Mouse (Mus musculus) neural tube, embryonic 15.5 days (tissue): ENCODE measurements around the gene Chd1l. TPM values are rescaled to one million over a fixed set of nuclear protein-coding genes. Genes with fewer than 3 reads are reported as not detected.
A peak's percentile ranks its signal among the peaks of the same experiment; 100 is the strongest.

Source experiments
- ATAC-seq: fragments of 200-750 bp; cut with Nextera tagmentation; 2 replicates; pipeline ENCODE4 v1.8.0; 2017; ENCODE audit warnings: mild to moderate bottlenecking, moderate TSS enrichment, moderate library complexity; ENCODE audit not compliant: low FRiP score
- H3K27ac ChIP-seq: fragments of 300-500 bp; sonication (generic); replicated peaks from 2 replicates; pipeline ENCODE4 v1.5.1; 2015; ENCODE audit warnings: mild to moderate bottlenecking, inconsistent platforms
- H3K27me3 ChIP-seq: fragments of 300-500 bp; sonication (generic); replicated peaks from 2 replicates; pipeline ENCODE4 v1.6.1; 2015; ENCODE audit warnings: inconsistent platforms
- H3K36me3 ChIP-seq: fragments of 300-500 bp; sonication (generic); 2 replicates; pipeline ENCODE4 v1.6.1; 2015; ENCODE audit warnings: inconsistent platforms
- H3K4me1 ChIP-seq: fragments of 300-500 bp; sonication (generic); 2 replicates; pipeline ENCODE4 v1.6.1; 2015; ENCODE audit warnings: inconsistent platforms
- H3K4me2 ChIP-seq: fragments of 300-500 bp; sonication (generic); 2 replicates; pipeline ENCODE4 v1.6.1; 2015; ENCODE audit warnings: inconsistent platforms, mild to moderate bottlenecking, moderate library complexity
- H3K4me3 ChIP-seq: fragments of 300-500 bp; sonication (generic); replicated peaks from 2 replicates; pipeline ENCODE4 v1.5.1; 2015; ENCODE audit warnings: mild to moderate bottlenecking, inconsistent platforms
- H3K9ac ChIP-seq: fragments of 300-500 bp; sonication (generic); replicated peaks from 2 replicates; pipeline ENCODE4 v1.6.1; 2015; ENCODE audit warnings: mild to moderate bottlenecking, inconsistent platforms
- H3K9me3 ChIP-seq: fragments of 300-500 bp; sonication (generic); replicated peaks from 2 replicates; pipeline ENCODE4 v1.6.1; 2016; ENCODE audit warnings: inconsistent platforms
- WGBS: fragments of 180-500 bp; shearing (Covaris S2); methylation state at CpG from one replicate; pipeline ENCODE4 v1.1.7; 2015; ENCODE audit warnings: mixed read lengths; 5-methylcytosine and 5-hydroxymethylcytosine counted together
- polyA plus RNA-seq: library from polyadenylated mRNA; unstranded; fragments of >200 nt; fragmentation: Nextera tagmentation; extraction: Ambion mirVana; gene quantifications from 2 replicates; pipeline ENCODE4 v1.2.1, GENCODE M21; 2015

The Chd1l gene
- polyA plus RNA-seq, 1 experiment from 2014 or later, result 4.3 TPM

DNA sequence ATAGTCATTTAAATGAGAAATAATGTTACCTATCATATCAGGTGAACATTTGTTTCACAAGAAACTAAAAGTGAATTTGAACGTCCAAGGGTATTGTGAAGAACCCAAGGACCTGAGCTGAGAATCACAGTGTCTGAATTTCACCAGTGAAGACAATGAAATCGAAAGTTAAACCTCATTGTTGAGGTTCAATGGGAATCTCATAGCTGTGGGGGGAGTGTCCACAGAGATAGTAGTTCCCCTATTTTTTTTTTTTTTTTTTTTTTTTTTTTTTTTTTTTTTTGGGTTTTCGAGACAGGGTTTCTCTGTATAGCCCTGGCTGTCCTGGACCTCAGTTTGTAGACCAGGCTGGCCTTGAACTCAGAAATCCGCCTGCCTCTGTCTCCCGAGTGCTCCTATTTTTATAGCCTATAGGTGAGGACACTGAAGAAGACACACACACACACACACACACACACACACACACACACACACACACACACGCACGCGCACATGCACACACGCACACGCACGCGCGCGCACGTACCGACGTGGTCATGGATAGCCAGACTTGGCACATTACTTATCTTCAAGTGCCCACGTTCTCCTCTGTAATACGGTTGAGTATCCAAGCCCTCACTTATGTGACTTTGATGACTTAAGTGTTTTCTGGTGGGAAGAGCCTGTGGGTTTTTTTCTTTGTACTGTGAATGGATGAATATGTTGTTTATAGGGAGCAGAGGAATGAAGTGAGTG, 7.3 kb upstream of the Chd1l start:
- WGBS, result 94% methylated on average over 19 of the region's 19 CpGs
- H3K27me3 ChIP-seq, result no peaks in the 10 kb centered on the region
- H3K27ac ChIP-seq, result no peak overlapping the region
- no peak overlapping the region for H3K4me2 ChIP-seq
- H3K4me3 ChIP-seq, result no peak overlapping the region
- no peak for ATAC-seq
- no peak overlapping the region for H3K9ac ChIP-seq
- no peaks in the 10 kb centered on the region for H3K36me3 ChIP-seq
- no peaks in the 10 kb centered on the region for H3K9me3 ChIP-seq
- no peaks in the 10 kb centered on the region for H3K4me1 ChIP-seq

DNA sequence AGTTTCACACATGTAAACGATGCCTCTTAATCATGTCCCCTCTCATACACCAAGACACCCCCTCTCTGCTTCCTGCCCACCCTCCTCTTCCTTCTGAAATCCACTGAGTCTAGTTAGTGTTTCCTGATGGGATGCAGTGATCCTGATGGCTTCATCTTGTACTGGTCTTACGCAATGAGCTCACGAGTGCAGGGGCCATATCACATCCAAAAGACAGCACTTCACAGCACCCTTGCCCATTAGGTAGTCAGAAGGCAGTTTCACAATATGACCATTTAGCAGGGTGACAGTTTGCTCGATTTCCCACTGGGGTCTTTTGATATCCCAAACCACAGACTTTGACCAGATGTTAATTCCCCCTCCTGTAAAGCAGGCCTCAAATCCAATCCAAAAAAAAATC, 5.9 kb upstream of the Chd1l start:
- Histone ChIP-seq H3K4me2 (no peak overlapping the region), H3K36me3 (no peaks in the 10 kb centered on the region), H3K27ac (no peak overlapping the region), H3K4me1 (no peaks in the 10 kb centered on the region), H3K27me3 (no peaks in the 10 kb centered on the region), H3K4me3 (no peak overlapping the region), H3K9ac (no peak overlapping the region), H3K9me3 (no peaks in the 10 kb centered on the region)
- ATAC-seq, result no peak
- 83% methylated on average over 4 of the region's 4 CpGs for WGBS

DNA sequence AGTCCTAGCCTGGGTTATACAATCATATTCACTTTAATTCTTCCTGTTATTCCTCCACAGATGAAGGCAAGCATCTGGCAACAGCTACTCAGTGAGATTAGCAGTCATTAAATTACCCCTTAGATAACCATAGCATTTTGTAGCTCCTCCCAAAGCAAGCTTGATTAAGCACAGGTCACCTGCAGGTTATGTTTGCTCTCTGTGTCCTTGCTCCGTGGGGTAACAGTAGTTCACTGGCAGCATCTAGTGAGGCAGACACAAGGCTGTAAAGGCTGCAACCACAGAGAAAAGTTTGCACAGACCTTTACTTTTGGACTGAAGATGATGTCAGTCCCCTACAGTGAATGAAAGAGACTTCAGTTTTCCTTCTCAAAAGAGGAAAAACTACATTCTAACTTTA, 5.2 kb upstream of the Chd1l start:
- Histone ChIP-seq H3K4me1 (no peaks in the 10 kb centered on the region), H3K4me3 (no peak overlapping the region), H3K9me3 (no peaks in the 10 kb centered on the region), H3K36me3 (no peaks in the 10 kb centered on the region), H3K27ac (no peak overlapping the region), H3K9ac (no peak overlapping the region), H3K27me3 (no peaks in the 10 kb centered on the region), H3K4me2 (no peak overlapping the region)
- no peak for ATAC-seq
- 32% methylated on average over 1 of the region's 1 CpGs for whole genome bisulfite sequencing

GRCm38 (mm10) chr3:97611021-97611420, 1.0 kb upstream of the Chd1l start:
- 96% methylated on average over 6 of the region's 6 CpGs for WGBS
- Histone ChIP-seq H3K9me3 (no peaks in the 10 kb centered on the region), H3K27ac (no peak overlapping the region)

GRCm38 (mm10) chr3:97609201-97609844, 680 bp downstream of the Chd1l start:
- ATAC-seq, result peak; percentile 37
- Histone ChIP-seq H3K9ac (no peak overlapping the region), H3K4me3 (peak overlapping the region; percentile 72), H3K36me3 (no peaks in the 10 kb centered on the region), H3K4me2 (peak overlapping the region; percentile 56), H3K27me3 (no peaks in the 10 kb centered on the region), H3K9me3 (no peaks in the 10 kb centered on the region), H3K27ac (peak overlapping the region; percentile 92; the same call in 1 of the 2 replicates), H3K4me1 (peaks cover 7% of the 10 kb centered on the region)
- whole genome bisulfite sequencing, result 4% methylated on average over 20 of the region's 20 CpGs

More at GRCm38 (mm10) chr3:97611021-97611420, 1.0 kb upstream of the Chd1l start:
- Histone ChIP-seq H3K4me3 (no peak overlapping the region), H3K4me2 (no peak overlapping the region), H3K4me1 (peaks cover 7% of the 10 kb centered on the region), H3K27me3 (no peaks in the 10 kb centered on the region), H3K9ac (no peak overlapping the region), H3K36me3 (no peaks in the 10 kb centered on the region)
- ATAC-seq, result no peak

GRCm38 (mm10) chr3:97600050-97600832, 9.8 kb downstream of the Chd1l start:
- H3K36me3 ChIP-seq, result no peaks in the 10 kb centered on the region
- H3K27ac ChIP-seq, result no peak overlapping the region
- H3K9me3 ChIP-seq, result no peaks in the 10 kb centered on the region
- no peak overlapping the region for H3K9ac ChIP-seq
- H3K27me3 ChIP-seq, result no peaks in the 10 kb centered on the region
- 97% methylated on average over 3 of the region's 3 CpGs for WGBS
- no peak for ATAC-seq
- H3K4me3 ChIP-seq, result no peak overlapping the region
- H3K4me2 ChIP-seq, result no peak overlapping the region
- no peaks in the 10 kb centered on the region for H3K4me1 ChIP-seq

DNA sequence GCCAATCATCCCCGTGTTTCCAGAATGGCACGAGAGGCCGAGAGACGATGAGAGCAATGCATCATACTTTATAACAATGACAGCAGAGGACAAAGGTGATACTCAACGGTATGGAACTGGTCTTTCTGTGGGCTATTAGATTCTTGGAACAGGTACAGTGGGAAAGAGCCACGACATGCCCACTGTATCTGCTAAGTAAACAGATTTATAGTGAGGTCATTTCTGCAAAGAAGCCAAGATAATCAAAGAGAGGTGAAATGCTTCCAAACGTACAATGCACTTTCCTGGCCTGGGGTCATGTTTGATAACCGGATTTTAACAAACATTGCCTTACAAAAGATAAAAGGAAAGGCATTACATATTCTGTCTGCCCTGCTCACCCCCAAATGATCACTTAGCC, 13.2 kb downstream of the Chd1l start:
- no peaks in the 10 kb centered on the region for H3K4me1 ChIP-seq
- H3K27ac ChIP-seq, result no peak overlapping the region
- H3K27me3 ChIP-seq, result no peaks in the 10 kb centered on the region
- no peaks in the 10 kb centered on the region for H3K9me3 ChIP-seq
- H3K9ac ChIP-seq, result no peak overlapping the region
- 82% methylated on average over 8 of the region's 8 CpGs for WGBS
- ATAC-seq, result no peak
- H3K36me3 ChIP-seq, result no peaks in the 10 kb centered on the region
- H3K4me2 ChIP-seq, result no peak overlapping the region
- H3K4me3 ChIP-seq, result no peak overlapping the region

GRCm38 (mm10) chr3:97595066-97595465, 14.9 kb downstream of the Chd1l start:
- no peaks in the 10 kb centered on the region for H3K27me3 ChIP-seq
- no peak for ATAC-seq
- H3K4me3 ChIP-seq, result no peak overlapping the region
- H3K27ac ChIP-seq, result no peak overlapping the region
- no peak overlapping the region for H3K4me2 ChIP-seq
- H3K9ac ChIP-seq, result no peak overlapping the region
- H3K4me1 ChIP-seq, result no peaks in the 10 kb centered on the region
- no peaks in the 10 kb centered on the region for H3K36me3 ChIP-seq
- 91% methylated on average over 6 of the region's 6 CpGs for WGBS
- H3K9me3 ChIP-seq, result no peaks in the 10 kb centered on the region

GRCm38 (mm10) chr3:97594140-97594539, 15.9 kb downstream of the Chd1l start:
- WGBS, result 91% methylated on average over 13 of the region's 13 CpGs
- no peak overlapping the region for H3K4me3 ChIP-seq
- H3K4me2 ChIP-seq, result no peak overlapping the region
- ATAC-seq, result no peak
- H3K36me3 ChIP-seq, result no peaks in the 10 kb centered on the region
- H3K27ac ChIP-seq, result no peak overlapping the region
- H3K9ac ChIP-seq, result no peak overlapping the region
- no peaks in the 10 kb centered on the region for H3K4me1 ChIP-seq
- no peaks in the 10 kb centered on the region for H3K27me3 ChIP-seq
- no peaks in the 10 kb centered on the region for H3K9me3 ChIP-seq

- H3K4me1 ChIP-seq, result no peaks in the 10 kb centered on the region
- H3K9ac ChIP-seq, result no peak overlapping the region
- no peaks in the 10 kb centered on the region for H3K27me3 ChIP-seq
- H3K4me3 ChIP-seq, result no peak overlapping the region
- no peaks in the 10 kb centered on the region for H3K9me3 ChIP-seq
- H3K27ac ChIP-seq, result no peak overlapping the region
- no peaks in the 10 kb centered on the region for H3K36me3 ChIP-seq
- no peak for ATAC-seq
- no peak overlapping the region for H3K4me2 ChIP-seq
- WGBS, result 96% methylated on average over 5 of the region's 5 CpGs
Measured at GRCm38 (mm10) chr3:97593089-97593488, 16.9 kb downstream of the Chd1l start.

DNA sequence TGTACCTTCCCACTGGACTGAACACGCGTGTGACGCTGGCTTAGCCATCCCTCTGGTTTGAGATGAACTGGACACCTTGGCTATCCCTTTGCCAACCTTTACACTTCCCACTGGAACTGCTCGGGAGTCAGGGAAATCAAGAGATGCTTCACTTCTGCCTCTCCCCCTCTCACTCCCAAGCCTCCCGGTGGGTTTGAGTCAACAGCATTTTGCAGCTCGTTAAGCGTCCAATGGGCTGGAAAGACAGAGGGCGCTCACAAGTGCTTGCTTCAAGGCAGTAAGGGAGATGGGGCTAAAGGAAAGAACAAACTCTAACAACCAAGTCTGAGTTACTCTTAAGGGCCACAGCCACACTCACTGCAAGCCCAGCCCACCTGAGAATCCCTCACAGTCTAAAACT, 19.3 kb downstream of the Chd1l start:
- Histone ChIP-seq H3K4me2 (no peak overlapping the region), H3K36me3 (no peaks in the 10 kb centered on the region), H3K9me3 (no peaks in the 10 kb centered on the region), H3K27me3 (no peaks in the 10 kb centered on the region), H3K4me3 (no peak overlapping the region), H3K4me1 (0 out of 2 replicates have a peak, but pooled peaks cover 1% of the 10 kb centered on the region), H3K9ac (no peak overlapping the region), H3K27ac (no peak overlapping the region)
- ATAC-seq, result no peak
- 50% methylated on average over 8 of the region's 8 CpGs for WGBS

DNA sequence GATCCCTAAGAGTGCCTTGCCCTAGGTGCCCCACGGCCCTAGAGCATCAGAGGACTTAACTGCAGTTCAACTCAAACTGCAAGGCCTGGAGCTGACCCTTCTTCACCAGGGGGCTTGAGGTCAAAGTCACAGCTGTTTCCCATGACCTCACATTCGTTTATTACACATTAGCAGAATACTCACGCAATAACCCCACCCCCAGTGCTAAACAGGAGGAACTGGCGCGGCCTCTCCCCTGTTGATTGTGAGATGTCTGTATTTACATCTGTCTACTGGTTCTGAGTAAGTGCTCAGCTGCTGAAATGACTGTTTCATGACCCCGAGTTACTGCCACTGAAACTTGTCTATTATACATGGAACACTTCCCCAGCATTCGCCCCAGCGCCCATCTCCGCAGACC, 22.3 kb downstream of the Chd1l start:
- 74% methylated on average over 9 of the region's 9 CpGs for WGBS
- H3K9ac ChIP-seq, result no peak overlapping the region
- no peaks in the 10 kb centered on the region for H3K36me3 ChIP-seq
- no peaks in the 10 kb centered on the region for H3K9me3 ChIP-seq
- no peak overlapping the region for H3K27ac ChIP-seq
- no peak overlapping the region for H3K4me2 ChIP-seq
- no peak for ATAC-seq
- H3K4me3 ChIP-seq, result no peak overlapping the region
- H3K27me3 ChIP-seq, result no peaks in the 10 kb centered on the region
- 0 out of 2 replicates have a peak, but pooled peaks cover 7% of the 10 kb centered on the region for H3K4me1 ChIP-seq
